Mouse (Mus musculus): ENCODE measurements at regions not wholly inside any gene's neighbourhood (a gene's known extent, or its start where the extent isn't known, plus 50 kb on each side); places are given as distances from the start of the nearest gene placed in this dataset.

DNA sequence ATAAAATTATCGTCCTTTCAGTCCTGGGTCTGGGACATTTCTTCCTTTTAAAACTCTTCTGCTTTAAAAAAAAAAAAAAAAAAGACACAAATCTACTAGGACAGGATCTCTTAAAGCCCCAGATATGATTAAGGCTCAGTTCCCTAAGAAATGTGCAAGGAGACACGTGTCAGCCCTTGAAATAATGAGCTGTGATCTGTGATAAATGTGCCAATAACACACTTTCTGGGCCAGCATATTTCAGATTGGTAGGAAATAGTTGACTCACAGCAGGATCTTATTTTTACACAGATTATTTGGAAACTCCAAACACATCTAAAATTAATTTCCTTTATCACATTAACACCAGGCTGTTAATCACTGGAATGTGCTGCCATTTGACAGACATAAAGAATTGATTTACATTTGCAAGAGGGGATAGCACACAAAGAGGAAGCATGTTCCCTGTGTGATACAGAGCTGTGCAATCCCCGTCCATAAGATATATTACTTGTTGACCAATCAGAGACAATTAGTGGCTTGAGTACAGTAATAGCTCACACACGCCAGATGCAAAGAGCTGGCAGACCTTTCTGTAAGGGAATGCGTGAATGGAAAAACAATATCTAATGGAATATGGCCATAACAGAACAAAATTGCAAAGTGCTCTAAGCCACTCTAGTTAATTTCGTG lies 263.7 kb downstream of the Pax3 start:
- DNase-seq (ENCODE audit: low read depth, low spot score) = no peak

DNA sequence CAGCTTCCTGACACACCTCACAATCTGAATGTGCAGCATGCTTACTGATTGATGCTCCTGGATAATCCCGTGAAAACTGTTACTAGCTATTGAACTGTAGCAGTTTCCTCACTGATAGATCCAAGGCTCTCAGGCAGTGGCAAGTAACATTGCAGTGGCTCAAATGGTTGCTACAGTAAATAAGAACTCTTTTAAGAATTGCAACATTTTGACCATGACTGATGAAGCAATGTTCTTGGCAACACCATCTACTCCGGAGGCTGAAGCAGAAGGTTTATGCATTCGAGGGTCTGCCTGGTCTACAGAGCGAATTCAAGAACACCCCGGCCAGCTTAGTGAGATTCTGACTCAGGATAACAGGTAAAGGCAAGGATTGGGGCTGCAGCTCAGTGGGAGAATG lies 264.7 kb downstream of the Pax3 start:
- DNase-seq (ENCODE audit: low read depth, low spot score) = no peak

DNA sequence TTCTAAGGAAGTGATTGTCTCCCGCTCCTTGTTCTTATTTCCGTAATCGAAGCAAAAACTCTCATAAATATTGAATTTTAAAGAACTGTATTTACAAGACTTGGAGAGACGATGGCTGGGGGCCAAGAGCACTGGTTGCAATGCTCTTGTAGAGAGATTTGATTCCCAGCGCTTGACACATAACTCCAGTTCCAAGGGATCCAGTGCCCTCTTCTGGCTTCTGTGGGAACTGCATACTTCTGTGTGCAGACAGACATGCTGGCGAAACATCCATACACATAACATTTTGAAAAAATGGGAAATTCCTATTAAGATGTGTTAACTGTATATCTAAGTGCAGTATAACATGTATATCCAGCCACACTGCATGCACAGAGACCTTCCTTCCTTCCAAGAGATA lies 266.3 kb downstream of the Pax3 start:
- peak; percentile 27 for DNase-seq (ENCODE audit: low read depth, low spot score)

DNA sequence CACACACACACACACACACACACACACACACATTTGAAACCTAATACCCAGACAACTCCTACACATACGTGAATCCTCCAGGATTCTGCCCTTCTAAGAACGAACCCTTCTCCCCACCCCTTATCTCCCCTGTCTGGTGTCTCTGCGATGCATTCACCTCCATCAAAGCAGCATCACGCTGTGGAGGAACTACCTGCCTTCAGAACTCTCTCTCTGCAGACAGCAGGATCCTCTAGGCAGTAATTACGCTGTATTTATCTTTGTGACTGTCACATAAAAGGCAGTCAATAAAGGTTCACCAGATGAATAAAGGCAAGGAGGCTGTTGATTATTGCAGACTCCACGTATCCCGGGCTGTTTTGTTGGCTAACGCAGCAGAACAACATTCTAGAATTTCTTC lies 267.4 kb downstream of the Pax3 start:
- DNase-seq (ENCODE audit: low read depth, low spot score) = no peak

DNA sequence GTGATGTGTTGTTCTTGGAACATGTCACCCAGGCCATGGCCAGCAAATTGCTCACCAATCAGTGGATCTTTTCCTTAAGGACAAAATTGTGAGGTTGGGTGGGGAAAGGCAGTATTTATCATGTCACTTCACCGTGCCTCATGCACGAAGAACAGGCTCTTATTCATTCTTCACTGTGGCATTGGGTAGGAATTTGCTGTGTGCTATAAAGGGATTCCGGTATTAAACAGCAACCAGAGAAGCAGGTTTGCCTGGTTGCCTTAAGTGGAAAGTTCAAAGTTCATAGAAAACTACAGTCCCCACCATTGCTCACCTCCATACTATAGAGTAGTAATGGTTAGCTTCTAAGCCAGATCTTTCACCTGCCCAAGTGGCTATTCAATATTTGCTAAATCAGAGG lies 270.8 kb downstream of the Pax3 start:
- DNase-seq (ENCODE audit: low read depth, low spot score) = no peak

DNA sequence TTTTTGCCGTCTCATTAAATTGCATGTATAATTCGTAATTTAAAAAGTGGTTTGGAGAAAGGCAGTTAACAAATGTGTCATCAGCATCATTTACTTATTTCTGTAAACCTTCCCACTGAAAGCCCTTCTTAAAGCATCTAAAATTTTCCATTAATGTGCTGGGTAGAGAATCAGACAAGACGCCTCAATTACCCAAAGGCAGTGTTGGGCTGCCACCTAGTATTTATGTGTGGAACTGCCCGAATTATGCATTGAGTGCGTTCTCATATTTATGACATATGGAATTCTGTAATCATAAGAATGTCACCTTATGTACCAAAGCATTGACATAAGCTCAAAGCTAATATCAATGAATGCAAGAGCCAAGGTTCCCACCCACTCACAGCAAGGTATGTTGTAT lies 300.7 kb downstream of the Pax3 start:
- DNase-seq (ENCODE audit: low read depth, low spot score) = peak; percentile 27

DNA sequence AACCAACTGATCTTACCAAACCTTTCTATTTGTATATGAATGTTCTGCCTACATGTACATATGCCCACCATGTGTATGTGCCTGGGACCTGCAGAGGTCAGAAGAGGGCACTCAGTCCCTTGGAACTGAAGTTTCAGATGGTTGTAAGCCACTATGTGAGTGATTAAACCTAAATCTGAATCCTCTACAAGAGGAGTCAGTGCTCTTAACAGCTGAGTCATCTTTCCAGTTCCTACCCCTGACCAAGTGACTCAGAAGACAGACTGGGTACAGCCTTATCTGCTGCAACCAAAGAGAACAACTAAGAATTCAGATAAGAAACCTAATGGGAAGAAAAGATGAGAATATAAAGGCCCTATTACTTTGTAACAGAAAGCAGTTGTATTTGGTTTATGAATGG lies 317.9 kb downstream of the Pax3 start:
- DNase-seq (ENCODE audit: low read depth, low spot score) = no peak

DNA sequence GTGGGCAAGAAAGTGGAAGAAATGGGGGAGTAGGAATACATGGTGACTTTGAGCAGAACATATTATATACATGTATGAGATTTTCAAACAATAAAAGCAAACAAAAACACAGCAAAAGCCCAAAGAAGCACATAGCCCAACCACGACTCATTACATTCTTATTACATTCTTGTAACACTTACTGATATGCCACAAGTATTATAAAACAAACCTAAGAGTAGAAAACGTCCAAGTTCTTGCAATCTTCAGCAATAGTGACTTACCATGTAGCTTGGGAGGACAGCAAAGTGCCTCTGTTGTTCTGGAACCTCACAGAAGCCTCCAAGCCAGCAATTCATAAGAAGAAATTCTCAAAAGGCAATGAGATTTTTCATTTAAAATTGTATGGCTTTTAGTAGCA lies 326.8 kb downstream of the Pax3 start:
- DNase-seq (ENCODE audit: low read depth, low spot score) = no peak

DNA sequence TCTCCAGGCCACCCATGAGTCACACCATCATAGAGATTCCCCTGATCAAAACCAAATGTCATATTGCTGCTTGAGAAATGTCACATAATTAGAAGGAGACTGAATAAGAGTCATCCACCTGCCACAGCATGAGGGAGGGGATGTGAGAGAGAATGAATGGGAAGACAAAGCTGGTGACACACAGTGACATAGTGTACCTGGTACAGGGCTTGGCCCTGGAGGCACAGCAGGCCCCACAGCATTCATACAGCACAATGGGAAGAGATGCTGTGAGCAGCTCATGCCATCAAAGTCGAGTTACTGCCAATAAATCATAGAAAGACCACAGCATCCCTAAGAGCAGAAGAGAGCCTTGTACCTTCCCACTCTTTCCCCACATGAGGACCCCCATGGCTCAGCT lies 327.8 kb downstream of the Pax3 start:
- no peak for DNase-seq (ENCODE audit: low read depth, low spot score)

DNA sequence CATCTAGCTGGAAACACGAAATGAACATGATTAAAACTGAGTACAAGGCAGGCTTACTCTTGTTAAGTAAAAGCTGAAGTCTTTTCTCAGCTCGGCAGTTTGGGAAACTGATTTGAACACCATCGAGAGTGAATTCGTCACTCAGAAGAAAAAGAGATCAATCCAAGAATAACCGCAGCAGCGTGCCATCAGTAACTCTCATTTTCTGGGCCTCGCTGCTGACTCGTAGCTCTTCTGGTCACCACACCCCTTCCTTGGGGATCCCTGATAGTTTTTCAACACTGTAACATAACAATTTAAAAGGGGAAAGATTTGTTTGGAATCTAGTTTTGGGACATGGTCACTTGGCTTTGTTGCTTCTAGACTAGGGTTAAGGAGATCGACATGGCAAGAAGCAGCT lies 337.0 kb downstream of the Pax3 start:
- DNase-seq (ENCODE audit: low read depth, low spot score) = no peak

DNA sequence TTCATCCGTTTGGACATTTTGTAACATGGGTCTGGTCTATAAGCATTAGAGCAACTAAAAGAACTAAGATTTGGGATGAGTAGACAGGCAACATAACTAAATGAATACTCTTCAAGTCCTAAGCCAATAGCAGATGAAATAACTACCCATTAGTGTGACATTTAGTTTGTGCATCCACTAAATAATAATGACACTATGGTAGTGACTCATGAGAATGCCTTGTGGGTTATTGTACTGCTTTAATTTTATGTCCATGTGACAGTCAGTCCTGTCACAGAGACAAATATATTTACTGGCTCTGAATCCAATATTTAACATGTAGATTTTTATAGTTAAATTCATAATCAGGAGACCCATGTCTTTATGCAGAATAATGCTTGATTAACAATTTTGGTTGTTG lies 339.5 kb upstream of the Epha4 start:
- DNase-seq (ENCODE audit: low read depth, low spot score) = no peak

DNA sequence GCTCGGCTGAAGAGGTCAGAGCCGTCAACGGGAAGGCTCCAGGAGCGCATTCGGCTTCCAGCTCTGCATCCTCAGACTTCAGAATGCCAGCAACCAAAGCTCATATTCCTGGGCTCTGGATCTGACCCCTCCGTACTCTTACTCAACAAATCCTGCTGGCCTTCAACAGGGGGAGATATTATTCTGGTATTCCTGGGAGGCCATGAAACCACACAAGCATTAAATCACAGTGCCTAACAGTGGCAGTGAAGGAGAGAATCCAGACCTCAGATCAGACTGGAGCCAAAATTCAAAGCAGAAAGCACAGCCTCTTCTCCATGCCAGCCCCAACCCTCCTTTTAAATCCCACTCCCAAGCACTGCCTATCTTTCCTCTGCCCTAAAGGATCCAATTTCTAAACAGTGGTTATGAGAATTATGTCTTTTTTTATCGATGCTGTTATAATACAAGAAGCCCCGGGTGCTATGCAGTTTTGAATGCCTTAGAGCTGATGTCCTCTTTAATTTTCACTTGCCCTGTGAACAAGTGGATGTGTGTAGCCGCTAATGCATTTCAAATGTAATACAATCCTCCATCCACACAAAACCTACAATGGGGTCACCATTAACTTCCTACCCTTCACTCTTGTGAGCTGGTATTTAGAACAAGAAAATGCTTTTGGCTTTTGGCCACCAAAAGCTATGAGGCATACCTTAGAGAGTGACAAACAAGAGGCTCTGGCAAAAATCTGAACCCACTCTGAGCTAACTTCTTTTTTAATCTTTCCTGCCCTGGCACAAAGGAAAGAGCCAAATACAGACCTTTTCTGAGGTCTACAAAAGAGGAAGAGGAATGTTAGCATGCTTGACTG lies 333.1 kb upstream of the Epha4 start:
- DNase-seq (ENCODE audit: low read depth, low spot score) = no peak

DNA sequence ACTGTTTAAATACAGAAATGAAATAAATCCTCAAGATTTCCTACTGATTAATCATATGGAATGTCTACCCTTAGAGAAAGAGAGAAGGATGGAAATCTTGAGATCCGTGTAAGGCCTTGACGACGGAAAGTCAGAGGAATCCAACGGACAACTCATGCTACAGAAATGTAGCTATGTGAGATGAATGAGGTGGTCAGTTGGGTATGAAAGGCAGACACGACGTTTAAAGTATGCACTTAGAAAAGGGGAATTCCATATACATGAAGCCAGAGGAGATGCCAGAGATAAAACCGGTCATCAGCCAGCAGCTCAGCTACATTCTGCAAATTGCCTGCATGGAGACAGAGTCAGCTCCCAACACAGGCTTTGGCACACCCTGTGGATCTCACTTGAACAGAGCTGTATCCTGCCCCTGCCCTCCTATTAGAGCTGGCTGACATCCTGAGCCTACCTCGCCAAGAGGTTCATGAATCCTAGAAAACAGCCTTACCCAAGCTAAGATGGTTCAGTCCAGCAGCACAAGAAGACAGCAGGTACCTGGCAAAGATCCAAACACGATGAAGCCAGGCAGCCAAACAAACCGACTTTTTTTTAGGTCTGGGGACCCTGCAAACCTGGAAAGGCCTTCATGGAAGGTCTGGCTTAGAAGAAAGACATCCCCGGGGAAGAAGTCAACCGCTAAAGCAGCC lies 331.3 kb upstream of the Epha4 start:
- DNase-seq (ENCODE audit: low read depth, low spot score) = no peak

DNA sequence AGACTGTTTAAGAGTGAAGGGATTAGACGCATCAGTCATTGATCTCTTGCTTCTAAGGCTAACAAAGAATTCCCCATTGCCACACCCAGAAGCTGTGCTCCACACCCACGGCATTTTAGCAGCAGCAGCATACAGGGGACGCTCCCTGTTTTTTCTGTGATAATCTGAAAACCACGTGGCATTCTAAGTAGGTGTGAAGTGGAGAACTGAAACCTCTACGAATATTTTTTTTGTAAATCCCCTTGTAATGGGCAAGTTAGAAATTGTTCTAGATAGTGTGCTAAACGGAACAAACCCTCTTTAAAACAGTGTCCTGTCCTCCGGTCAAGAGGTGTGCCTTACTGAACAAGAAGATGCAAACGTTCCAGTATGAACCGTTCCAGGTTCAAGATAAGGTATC lies 325.8 kb upstream of the Epha4 start:
- no peak for DNase-seq (ENCODE audit: low read depth, low spot score)

DNA sequence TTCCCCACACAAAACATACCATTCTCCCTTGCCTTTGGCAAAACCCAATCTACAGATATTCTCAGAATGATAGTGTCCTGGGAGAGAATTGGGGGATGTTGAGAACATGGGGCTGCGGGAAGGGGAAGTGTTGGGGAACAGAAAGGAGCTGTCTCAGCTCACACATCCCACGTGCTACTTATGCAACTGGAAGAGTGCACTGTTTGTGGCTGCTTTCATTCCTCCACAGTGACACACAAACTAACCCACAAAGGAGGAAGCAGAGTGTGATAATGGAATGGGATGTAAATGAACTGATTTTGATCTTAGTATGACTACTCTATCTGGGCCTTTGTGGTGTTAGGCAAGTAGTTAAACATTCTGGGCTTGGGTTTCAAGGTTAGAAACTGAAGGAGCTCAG lies 317.3 kb upstream of the Epha4 start:
- no peak for DNase-seq (ENCODE audit: low read depth, low spot score)

DNA sequence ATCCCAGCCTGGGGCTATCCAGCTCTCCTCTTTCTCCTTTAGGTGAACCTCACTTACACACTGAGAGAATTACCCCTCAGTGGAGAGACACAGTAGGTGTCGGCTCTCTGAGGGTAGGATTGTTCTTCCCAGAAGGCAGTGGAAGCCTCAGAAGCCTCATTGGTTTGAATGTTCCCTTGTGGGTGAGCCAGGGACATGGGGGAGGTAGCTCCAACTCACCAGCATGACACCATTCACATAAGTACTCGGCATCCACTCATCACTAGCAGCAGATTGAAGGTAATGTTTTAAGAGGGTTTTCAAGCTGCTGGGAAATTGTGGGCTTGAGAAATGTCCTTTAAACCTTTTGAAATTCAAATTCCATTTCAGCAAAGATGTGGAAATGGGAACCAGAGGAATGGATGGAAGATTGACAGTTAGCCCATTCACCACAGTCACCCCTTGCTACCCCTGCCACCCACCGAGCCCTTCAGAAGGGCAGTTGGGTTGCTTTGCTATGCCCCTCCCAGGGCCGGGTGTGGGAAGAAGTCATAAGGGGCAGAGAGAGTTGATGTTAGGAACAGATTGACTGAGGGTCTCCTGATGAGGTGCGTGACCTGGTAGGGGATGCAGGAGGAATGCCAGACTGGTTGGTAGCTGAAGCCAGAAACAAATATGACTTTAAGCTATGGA lies 310.0 kb upstream of the Epha4 start:
- no peak for DNase-seq (ENCODE audit: low read depth, low spot score)

DNA sequence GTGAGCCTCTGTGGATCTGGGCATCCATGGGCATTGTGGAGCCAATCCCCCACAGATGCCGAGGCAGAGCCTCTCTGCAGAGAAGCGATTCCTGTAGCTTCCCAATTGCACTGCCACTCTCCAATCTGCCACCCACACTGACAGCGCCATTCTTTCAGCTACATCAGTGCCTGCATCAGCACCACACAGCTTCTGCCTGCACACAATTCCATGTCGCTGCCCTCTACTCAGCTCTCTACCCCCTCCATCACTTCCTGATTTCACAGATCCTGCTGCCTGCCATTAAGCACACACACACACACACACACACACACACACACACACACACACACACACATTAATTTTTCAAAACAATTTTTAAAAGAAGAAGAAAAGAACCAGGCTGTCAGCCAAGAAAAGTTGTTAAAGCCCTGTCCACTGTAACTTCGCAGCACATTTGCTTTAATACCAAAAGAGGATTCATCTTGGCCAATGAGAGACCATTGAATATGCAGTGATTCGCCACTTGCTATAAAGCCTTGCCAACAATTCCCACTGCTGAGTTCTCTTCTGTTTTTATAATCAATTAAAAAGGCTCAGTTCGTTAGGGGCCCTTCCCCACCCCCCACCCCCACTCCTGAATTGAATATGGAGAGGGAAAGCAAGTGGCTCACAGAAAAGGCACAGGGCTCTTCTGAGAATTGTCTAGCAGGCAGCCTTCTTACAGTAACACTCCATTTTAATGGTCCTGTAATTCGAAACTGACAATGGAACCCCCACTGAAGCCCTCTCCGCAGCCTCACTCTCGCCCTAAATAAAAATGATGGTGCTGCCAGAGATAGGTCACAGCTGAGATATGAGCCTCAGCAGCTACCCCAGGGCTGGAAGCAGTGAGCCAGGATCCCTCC lies 309.2 kb upstream of the Epha4 start:
- no peak for DNase-seq (ENCODE audit: low read depth, low spot score)

DNA sequence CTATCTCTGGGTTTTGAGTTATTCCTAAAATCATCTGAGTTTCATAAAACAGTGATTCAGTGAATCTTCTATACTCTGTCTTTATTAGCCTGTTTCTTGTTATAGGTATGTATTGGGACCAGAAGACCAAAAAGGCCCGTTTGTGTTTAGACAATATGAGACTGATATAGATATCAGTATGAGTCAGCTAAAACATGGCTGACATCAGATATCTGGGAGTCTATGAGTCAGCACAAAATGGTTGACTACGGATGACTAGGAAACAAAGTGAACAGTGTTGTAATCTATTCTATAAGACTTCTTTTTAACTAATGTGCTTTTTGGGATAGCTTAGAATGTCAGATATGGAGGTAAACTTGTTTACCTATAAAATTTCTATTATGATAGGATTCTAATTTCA lies 305.2 kb upstream of the Epha4 start:
- DNase-seq (ENCODE audit: low read depth, low spot score) = no peak

DNA sequence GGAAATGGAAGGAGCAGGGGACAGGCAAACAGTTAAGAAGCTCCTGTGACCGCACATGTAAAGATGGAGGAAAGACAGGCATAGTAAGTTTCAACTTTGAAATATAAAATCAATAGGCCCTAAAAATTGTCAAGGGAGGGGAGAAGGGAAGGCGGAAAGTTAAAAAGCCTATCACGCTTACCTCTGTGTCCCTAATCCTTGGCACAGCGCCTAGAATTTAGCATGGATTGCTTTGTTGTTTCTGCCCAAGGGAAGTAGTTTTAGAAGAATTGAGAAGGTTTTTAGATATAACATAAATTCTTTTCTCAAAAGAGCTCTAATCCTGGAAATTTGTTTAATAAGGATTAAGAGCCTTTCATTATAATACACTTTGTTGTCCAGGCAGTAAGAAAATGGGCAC lies 300.6 kb upstream of the Epha4 start:
- DNase-seq (ENCODE audit: low read depth, low spot score) = no peak

DNA sequence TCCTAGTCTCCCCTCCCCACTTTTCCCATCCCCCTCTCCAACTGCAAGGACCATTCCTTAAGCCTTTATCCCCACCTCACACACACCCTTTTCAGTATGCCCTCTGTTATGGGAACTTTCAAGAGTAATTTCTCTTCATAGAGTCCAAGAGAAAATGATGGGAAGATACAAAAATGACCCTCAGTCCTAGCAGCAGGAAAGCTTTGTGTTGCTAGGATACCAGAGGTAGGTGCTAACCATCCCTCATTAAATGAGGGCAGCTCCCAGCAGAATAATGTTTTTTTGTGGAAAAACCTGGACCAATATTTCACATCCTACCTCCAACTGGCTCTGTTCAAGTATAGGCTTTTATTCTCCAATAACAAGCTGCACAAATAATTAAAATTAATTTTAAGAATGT lies 296.7 kb upstream of the Epha4 start:
- DNase-seq (ENCODE audit: low read depth, low spot score) = no peak

DNA sequence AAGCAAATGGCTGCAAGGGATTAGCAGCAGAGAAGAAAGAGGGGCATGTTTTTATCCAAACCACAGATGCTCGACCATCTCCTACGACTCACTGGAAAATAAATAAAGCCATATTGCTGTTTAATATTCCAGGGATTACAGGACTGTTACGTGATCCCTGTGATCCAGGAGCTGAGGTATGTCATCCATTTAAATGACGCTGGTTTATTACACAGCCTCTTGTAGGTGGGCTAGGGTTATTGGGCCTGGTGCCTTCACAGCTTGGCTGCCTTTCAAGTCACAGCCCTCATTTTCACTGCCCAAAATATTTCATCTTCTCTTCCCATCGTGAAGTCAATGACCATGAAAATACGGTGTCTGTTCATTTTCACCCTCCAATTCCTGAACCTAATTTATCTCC lies 276.1 kb upstream of the Epha4 start:
- no peak for DNase-seq (ENCODE audit: low read depth, low spot score)
